Comparison of ENCODE assay signal across 13 mouse cellular contexts in genomic region chr17:34124649-34125048, GRCm38 (mm10). TPM values are rescaled to one million over a fixed set of nuclear protein-coding genes. Genes with fewer than 3 reads are reported as not detected.
DNase-seq lines count a peak whose midpoint lies in the region; ATAC-seq and TF ChIP-seq lines count a peak whose summit lies in the region.
"Had no signal": no experiment of that assay in that cellular context is flagged by ENCODE, and none has a peak within 500 bp of the region (broad histone marks: within the 10 kb centered on the region; RNA-seq: fewer than 3 reads in every experiment).

No protein-coding gene starts in this region.

- H3K27ac ChIP-seq in heart, embryonic 13.5 days (replicated peaks): no peak overlapping the region
- H3K27ac ChIP-seq in stomach, embryonic 15.5 days: no peak overlapping the region
- no peak overlapping the region for H3K27ac ChIP-seq in stomach, postnatal 0 days (replicated peaks)
- no peak overlapping the region for H3K27ac ChIP-seq in liver, embryonic 11.5 days (ENCODE audit: low read depth, low read length)
- H3K27ac ChIP-seq: midbrain, embryonic 13.5 days had no signal

- peaks cover 52% of the 10 kb centered on the region for H3K4me1 ChIP-seq in heart, embryonic 13.5 days
- peaks cover 37% of the 10 kb centered on the region for H3K4me1 ChIP-seq in stomach, embryonic 15.5 days
- H3K4me1 ChIP-seq in stomach, postnatal 0 days (replicated peaks; ENCODE audit: control insufficient read depth, insufficient read depth): peaks cover 2% of the 10 kb centered on the region
- H3K4me1 ChIP-seq in liver, embryonic 11.5 days (replicated peaks; ENCODE audit: control insufficient read depth, insufficient read depth, low read length): peaks cover 45% of the 10 kb centered on the region

- WGBS in heart, embryonic 13.5 days: 65% methylated on average over 6 of the region's 6 CpGs
- 61% methylated on average over 6 of the region's 6 CpGs for WGBS in stomach, embryonic 15.5 days
- WGBS in stomach, postnatal 0 days: 62% methylated on average over 6 of the region's 6 CpGs
- WGBS in liver, embryonic 11.5 days: 52% methylated on average over 6 of the region's 6 CpGs

- peak overlapping the region; percentile 100; the same call in 1 of the 2 replicates for H3K4me2 ChIP-seq in heart, embryonic 13.5 days
- H3K4me2 ChIP-seq in stomach, embryonic 15.5 days: peak overlapping the region; percentile 71; the same call in 1 of the 2 replicates
- H3K4me2 ChIP-seq in stomach, postnatal 0 days (replicated peaks; ENCODE audit: low read depth): no peak overlapping the region; the same call in 1 of the 2 replicates
- peak overlapping the region; percentile 20; the same call in 1 of the 2 replicates for H3K4me2 ChIP-seq in liver, embryonic 11.5 days

- no peak overlapping the region; the same call in 1 of the 2 replicates for H3K4me3 ChIP-seq in heart, embryonic 13.5 days
- H3K4me3 ChIP-seq in stomach, embryonic 15.5 days (replicated peaks): 0 out of 2 replicates have a peak overlapping the region, but pooled peaks have one; percentile 5
- H3K4me3 ChIP-seq in stomach, postnatal 0 days (ENCODE audit: low read depth, low read length): no peak overlapping the region
- H3K4me3 ChIP-seq in liver, embryonic 11.5 days (ENCODE audit: low read depth, low read length): 0 out of 2 replicates have a peak overlapping the region, but pooled peaks have one; percentile 2

- TF ChIP-seq EP300 in stomach, postnatal 0 days (optimal IDR thresholded peaks at IDR 0.05): no peak

- H3K27me3 ChIP-seq in heart, embryonic 13.5 days (replicated peaks): peaks cover 10% of the 10 kb centered on the region; the same call in 1 of the 2 replicates
- no peaks in the 10 kb centered on the region for H3K27me3 ChIP-seq in stomach, embryonic 15.5 days (replicated peaks)
- no peaks in the 10 kb centered on the region for H3K27me3 ChIP-seq in stomach, postnatal 0 days (ENCODE audit: control insufficient read depth, insufficient read depth, low read length)
- H3K27me3 ChIP-seq in liver, embryonic 11.5 days (replicated peaks; ENCODE audit: control insufficient read depth, insufficient read depth, low read length): peaks cover 11% of the 10 kb centered on the region

- no peaks in the 10 kb centered on the region for H3K9me3 ChIP-seq in heart, embryonic 13.5 days
- no peaks in the 10 kb centered on the region for H3K9me3 ChIP-seq in stomach, embryonic 15.5 days
- no peaks in the 10 kb centered on the region for H3K9me3 ChIP-seq in stomach, postnatal 0 days (ENCODE audit: control insufficient read depth, low read length)
- H3K9me3 ChIP-seq in liver, embryonic 11.5 days (ENCODE audit: control insufficient read depth, low read length): no peaks in the 10 kb centered on the region
- H3K9me3 ChIP-seq: midbrain, embryonic 13.5 days had no signal

- no peak overlapping the region for H3K9ac ChIP-seq in heart, embryonic 13.5 days
- no peak overlapping the region for H3K9ac ChIP-seq in stomach, embryonic 15.5 days
- H3K9ac ChIP-seq in stomach, postnatal 0 days (ENCODE audit: low read length): no peak overlapping the region
- H3K9ac ChIP-seq in liver, embryonic 11.5 days (ENCODE audit: low read depth, low read length): no peak overlapping the region

- TF ChIP-seq CTCF in stomach, postnatal 0 days (IDR thresholded peaks at IDR 0.05; ENCODE audit: low read depth): no peak

- DNase-seq in heart, postnatal 14 days: no peak
- DNase-seq in stomach, postnatal 0 days (ENCODE audit: low spot score): no peak
- DNase-seq in liver, embryonic 11.5 days (ENCODE audit: low spot score): no peak
- DNase-seq in ovary, adult 18-20 months (ENCODE audit: low spot score): no peak
- no peak for DNase-seq in thymus, postnatal 10 days (ENCODE audit: low spot score in 2 of 2)
- no peak for DNase-seq in c-Kit-positive CD71-positive TER-119-positive erythroid progenitor cells, embryonic 14.5 days (ENCODE audit: low spot score)
- DNase-seq: adrenal gland, adult 8-10 months; embryo, embryonic 11 days; retina, postnatal 1 day had no signal

- peaks cover 14% of the 10 kb centered on the region for H3K36me3 ChIP-seq in heart, embryonic 13.5 days
- peaks cover 8% of the 10 kb centered on the region; the same call in 1 of the 2 replicates for H3K36me3 ChIP-seq in stomach, embryonic 15.5 days
- no peaks in the 10 kb centered on the region; the same call in 1 of the 2 replicates for H3K36me3 ChIP-seq in stomach, postnatal 0 days (ENCODE audit: control insufficient read depth, insufficient read depth, low read length)
- H3K36me3 ChIP-seq in liver, embryonic 11.5 days (ENCODE audit: control insufficient read depth, insufficient read depth, low read length): no peaks in the 10 kb centered on the region

- ATAC-seq in heart, embryonic 13.5 days (ENCODE audit: extremely low read depth, insufficient number of reproducible peaks, low FRiP score, low TSS enrichment): no peak
- ATAC-seq in stomach, embryonic 15.5 days (ENCODE audit: insufficient read depth, low FRiP score, low read depth): no peak
- no peak for ATAC-seq in stomach, postnatal 0 days (ENCODE audit: low FRiP score, low TSS enrichment)
- ATAC-seq in liver, embryonic 11.5 days (replicated peaks; ENCODE audit: low FRiP score): no peak
- ATAC-seq: midbrain, embryonic 13.5 days had no signal

- intact Hi-C loops in heart, postnatal 14 days (cut with DNase I): loop anchor here (10.0 kb wide), 1 partner anchor 480 kb away; the partner anchor contains the start of genes Agpat1 and Rnf5

RNA-seq across cellular contexts. Expression of gene Brd2, which starts 2.2 kb away (rescaled TPM):
- polyA plus RNA-seq in heart, embryonic 13.5 days (2015; fragmentation: Nextera tagmentation; extraction: Ambion mirVana): 69.0 and 70.0 TPM in 2 replicates
- total RNA-seq in heart, postnatal 14 days (2021): 10 to 100 TPM; 93.2 to 99.4 TPM
- 98.3 and 107 TPM in 2 replicates for polyA plus RNA-seq in stomach, embryonic 15.5 days (2015; fragmentation: Nextera tagmentation; extraction: Ambion mirVana)
- 45.0 and 48.1 TPM in 2 replicates for polyA plus RNA-seq in stomach, postnatal 0 days (2015; fragmentation: Nextera tagmentation; extraction: Ambion mirVana)
- polyA plus RNA-seq in liver, embryonic 11.5 days (2014; fragmentation: Nextera tagmentation; extraction: Ambion mirVana): 86.1 and 90.8 TPM in 2 replicates

RNA-seq across cellular contexts. Expression of gene H2-DMa, which starts 5.3 kb away (rescaled TPM):
- polyA plus RNA-seq in heart, embryonic 13.5 days (2015; fragmentation: Nextera tagmentation; extraction: Ambion mirVana): 6.0 TPM in 2 replicates
- total RNA-seq in heart, postnatal 14 days (2021): 1 to 10 TPM; 3.5 to 4.0 TPM
- polyA plus RNA-seq in stomach, embryonic 15.5 days (2015; fragmentation: Nextera tagmentation; extraction: Ambion mirVana): 10.8 and 12.1 TPM in 2 replicates
- 9.1 and 9.5 TPM in 2 replicates for polyA plus RNA-seq in stomach, postnatal 0 days (2015; fragmentation: Nextera tagmentation; extraction: Ambion mirVana)
- 5.6 and 5.9 TPM in 2 replicates for polyA plus RNA-seq in liver, embryonic 11.5 days (2014; fragmentation: Nextera tagmentation; extraction: Ambion mirVana)

RNA-seq across cellular contexts. Expression of gene H2-DMb2, which starts 18.5 kb away (rescaled TPM):
- polyA plus RNA-seq in heart, embryonic 13.5 days (2015; fragmentation: Nextera tagmentation; extraction: Ambion mirVana): 0.15 and 0.20 TPM in 2 replicates
- 1 to 10 TPM in 1 of 2 experiments, under 1 TPM in 1; 0.96 to 1.6 TPM for total RNA-seq in heart, postnatal 14 days (2021)
- 0.58 and 0.87 TPM in 2 replicates for polyA plus RNA-seq in stomach, embryonic 15.5 days (2015; fragmentation: Nextera tagmentation; extraction: Ambion mirVana)
- 0.45 and 0.53 TPM in 2 replicates for polyA plus RNA-seq in stomach, postnatal 0 days (2015; fragmentation: Nextera tagmentation; extraction: Ambion mirVana)
- 0.32 and 0.34 TPM in 2 replicates for polyA plus RNA-seq in liver, embryonic 11.5 days (2014; fragmentation: Nextera tagmentation; extraction: Ambion mirVana)
- total RNA-seq: layer of hippocampus, postnatal 10 days had no signal

RNA-seq across cellular contexts. Expression of gene H2-DMb1, which starts 28.2 kb away (rescaled TPM):
- 0.24 and 0.27 TPM in 2 replicates for polyA plus RNA-seq in heart, embryonic 13.5 days (2015; fragmentation: Nextera tagmentation; extraction: Ambion mirVana)
- 1 to 10 TPM; 1.4 to 1.8 TPM for total RNA-seq in heart, postnatal 14 days (2021)
- polyA plus RNA-seq in stomach, embryonic 15.5 days (2015; fragmentation: Nextera tagmentation; extraction: Ambion mirVana): 2.2 and 2.8 TPM in 2 replicates
- 2.1 and 2.6 TPM in 2 replicates for polyA plus RNA-seq in stomach, postnatal 0 days (2015; fragmentation: Nextera tagmentation; extraction: Ambion mirVana)
- 0.19 and 0.43 TPM in 2 replicates for polyA plus RNA-seq in liver, embryonic 11.5 days (2014; fragmentation: Nextera tagmentation; extraction: Ambion mirVana)

RNA-seq across cellular contexts. Expression of gene H2-Oa, which starts 32.5 kb away (rescaled TPM):
- 0.23 TPM in 2 replicates for polyA plus RNA-seq in heart, embryonic 13.5 days (2015; fragmentation: Nextera tagmentation; extraction: Ambion mirVana)
- total RNA-seq in heart, postnatal 14 days (2021): under 1 TPM; 0.33 to 0.54 TPM
- 0.79 and 1.2 TPM in 2 replicates for polyA plus RNA-seq in stomach, embryonic 15.5 days (2015; fragmentation: Nextera tagmentation; extraction: Ambion mirVana)
- 0.25 and 0.29 TPM in 2 replicates for polyA plus RNA-seq in stomach, postnatal 0 days (2015; fragmentation: Nextera tagmentation; extraction: Ambion mirVana)
- 0.26 and 0.56 TPM in 2 replicates for polyA plus RNA-seq in liver, embryonic 11.5 days (2014; fragmentation: Nextera tagmentation; extraction: Ambion mirVana)
- polyA plus RNA-seq: midbrain, embryonic 13.5 days had no signal

Comparison
In these comparisons a context has a peak if more than half of its experiments do, and no peak if none do; other contexts are left out.
1. H3K4me3 ChIP-seq: peak in stomach, embryonic 15.5 days (single experiment) and liver, embryonic 11.5 days (single experiment); none in heart, embryonic 13.5 days (single experiment) and stomach, postnatal 0 days (single experiment).